Mouse (Mus musculus) testis, adult 2 months (tissue): ENCODE results near the gene Thada. TPM values are rescaled to one million over a fixed set of nuclear protein-coding genes. Genes with fewer than 3 reads are reported as not detected.

Source experiments
- H3K27ac ChIP-seq: fragments of 200-500 bp; 2 replicates; pipeline ENCODE4 v1.5.1; 2012; ENCODE audit warnings: low read depth, low read length; ENCODE audit not compliant: control insufficient read depth, insufficient read depth
- H3K27me3 ChIP-seq: fragments of 200-500 bp; 2 replicates; pipeline ENCODE4 v1.6.1; 2012; ENCODE audit warnings: mild to moderate bottlenecking, low read length, moderate library complexity; ENCODE audit not compliant: control insufficient read depth, insufficient read depth
- H3K36me3 ChIP-seq: fragments of 200-500 bp; 2 replicates; pipeline ENCODE4 v1.6.1; 2012; ENCODE audit warnings: mild to moderate bottlenecking, low read length; ENCODE audit not compliant: control insufficient read depth, insufficient read depth
- H3K4me1 ChIP-seq: fragments of 200-500 bp; 2 replicates; pipeline ENCODE4 v1.6.1; 2012; ENCODE audit warnings: low read length; ENCODE audit not compliant: control insufficient read depth, insufficient read depth
- H3K4me3 ChIP-seq: fragments of 200-500 bp; 2 replicates; pipeline ENCODE4 v1.5.1; 2012; ENCODE audit warnings: low read depth, mild to moderate bottlenecking, low read length, moderate library complexity, mixed read lengths; ENCODE audit not compliant: control insufficient read depth
- CTCF ChIP-seq: fragments of 200-500 bp; IDR thresholded peaks from 2 replicates; pipeline ENCODE4 v1.5.1; 2012; ENCODE audit warnings: low read depth, mild to moderate bottlenecking, inconsistent platforms, low read length, moderate library complexity; ENCODE audit not compliant: control insufficient read depth, insufficient read depth, insufficient replicate concordance
- POLR2A ChIP-seq: fragments of 200-500 bp; IDR thresholded peaks from 2 replicates; pipeline ENCODE4 v1.6.1; 2012; ENCODE audit warnings: low read depth, mild to moderate bottlenecking, inconsistent platforms, low read length, moderate library complexity; ENCODE audit not compliant: control insufficient read depth
- polyA plus RNA-seq: library from polyadenylated mRNA; depleted of rRNA; stranded (reverse); fragments of >200 nt; gene quantifications from 2 replicates; pipeline ENCODE4 v1.2.3, GENCODE M21; 2012

The Thada gene
- polyA plus RNA-seq, 1 experiment: 15.8 TPM

DNA sequence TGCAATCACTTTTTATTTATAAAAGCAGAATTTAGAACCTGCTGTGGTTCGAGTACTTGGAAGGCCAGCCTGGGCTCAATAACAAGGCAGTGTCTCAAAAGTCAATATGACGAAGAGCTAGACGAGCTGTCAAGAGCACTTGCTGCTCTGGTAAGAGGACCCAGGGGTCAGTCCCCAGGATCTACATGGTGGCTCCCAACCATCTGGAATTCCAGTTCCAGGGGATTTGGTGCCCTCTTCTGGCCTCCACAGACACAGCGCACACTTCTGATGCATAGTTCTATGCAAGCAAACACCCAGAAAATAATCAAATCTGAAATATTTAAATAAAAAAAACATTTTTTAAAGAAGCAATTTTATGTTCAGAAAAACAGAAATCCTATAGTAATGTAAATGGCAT is 45.0 kb downstream of the Thada start:
- Histone ChIP-seq H3K36me3 (peaks cover 2% of the 10 kb centered on the region), H3K27ac (no peak overlapping the region), H3K4me3 (no peak overlapping the region), H3K27me3 (no peaks in the 10 kb centered on the region), H3K4me1 (no peaks in the 10 kb centered on the region)
- TF ChIP-seq POLR2A (no peak), CTCF (no peak)

DNA sequence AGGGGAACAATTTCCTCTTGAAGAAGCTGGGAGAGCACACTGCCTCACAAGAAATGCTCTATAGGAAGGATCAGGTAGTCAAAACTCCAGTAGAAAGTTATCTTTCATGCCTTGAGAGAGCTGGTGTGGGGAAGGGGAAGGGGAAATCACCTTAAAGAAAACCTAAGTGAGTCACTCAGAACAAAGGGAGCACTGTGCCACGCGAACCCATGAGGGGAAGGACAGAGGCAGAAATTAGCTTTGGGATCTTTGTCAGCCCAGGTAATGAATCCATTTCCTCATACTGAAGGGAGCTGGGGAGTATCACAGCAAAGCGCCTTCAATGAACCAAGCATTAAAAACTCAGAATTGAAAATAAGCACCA is 45.7 kb downstream of the Thada start:
- no peaks in the 10 kb centered on the region for H3K4me1 ChIP-seq
- H3K4me3 ChIP-seq: no peak overlapping the region
- H3K27ac ChIP-seq: no peak overlapping the region
- peaks cover 2% of the 10 kb centered on the region for H3K36me3 ChIP-seq
- H3K27me3 ChIP-seq: no peaks in the 10 kb centered on the region
- no peak for TF ChIP-seq CTCF
- no peak for TF ChIP-seq POLR2A

DNA sequence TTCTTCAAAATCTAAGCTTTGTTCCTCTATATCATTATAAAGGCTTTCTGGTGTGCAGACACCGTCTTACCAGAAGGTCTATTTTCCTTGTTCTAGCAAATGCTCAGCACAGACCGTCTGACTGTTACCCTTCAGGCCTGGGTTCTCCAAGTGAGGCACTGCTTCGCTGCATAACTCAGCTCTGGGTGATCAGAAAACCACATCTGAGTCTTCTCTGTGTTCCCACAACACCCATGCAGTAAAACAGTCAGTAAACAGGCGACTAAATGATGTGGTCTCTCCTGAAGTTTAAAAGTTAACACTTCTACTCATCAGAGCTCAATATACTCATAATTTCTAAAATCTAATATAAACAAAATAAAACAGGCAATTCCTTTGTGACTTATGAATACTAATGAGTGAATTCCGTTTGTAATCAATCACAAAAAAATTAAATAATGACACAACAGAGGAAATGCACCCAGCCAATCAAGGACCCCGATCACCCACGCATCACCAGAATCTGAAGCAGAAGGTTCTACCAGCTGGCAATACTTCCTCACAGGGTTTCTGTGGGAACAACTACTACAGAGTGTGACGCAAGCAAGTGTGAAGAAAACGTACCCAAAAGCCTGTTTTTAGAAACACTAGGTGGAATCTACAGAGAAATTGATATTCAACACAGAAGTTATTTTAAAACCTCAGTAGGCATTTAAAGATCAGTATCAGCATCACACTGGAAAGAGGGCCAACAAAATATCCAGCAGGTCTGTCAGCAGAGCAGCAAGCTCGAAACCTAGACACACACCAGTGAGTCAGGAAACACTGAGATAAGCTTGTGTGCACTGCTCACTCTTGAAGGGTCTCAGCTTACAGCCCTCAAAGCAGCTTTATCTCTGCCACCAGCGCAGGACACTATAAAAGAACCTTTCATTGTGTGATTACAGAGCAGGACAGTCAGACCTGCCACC is 46.4 kb downstream of the Thada start:
- no peaks in the 10 kb centered on the region for H3K4me1 ChIP-seq
- H3K27me3 ChIP-seq: no peaks in the 10 kb centered on the region
- peaks cover 2% of the 10 kb centered on the region for H3K36me3 ChIP-seq
- peak overlapping the region; percentile 44 for H3K4me3 ChIP-seq
- no peak overlapping the region for H3K27ac ChIP-seq
- TF ChIP-seq CTCF: no peak
- TF ChIP-seq POLR2A: no peak

DNA sequence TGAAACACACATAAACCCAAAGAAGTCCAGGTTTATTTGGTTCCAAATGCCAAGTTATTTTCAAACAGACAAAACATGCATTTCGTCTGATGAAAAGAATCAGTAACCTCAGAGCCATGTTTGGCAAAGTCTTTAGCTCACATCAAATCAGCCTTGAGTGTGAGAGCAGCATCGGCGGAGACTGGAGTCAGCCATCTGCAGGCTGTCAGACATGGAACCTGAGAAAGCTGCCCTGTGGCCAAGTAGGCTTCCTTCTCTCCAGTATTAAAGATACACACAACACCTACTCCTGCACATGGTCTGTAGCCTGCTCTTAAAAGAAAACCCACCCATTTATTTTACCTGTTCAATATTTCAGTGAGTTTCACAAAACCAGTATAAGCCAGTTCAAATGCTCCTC is 50.1 kb downstream of the Thada start:
- Histone ChIP-seq H3K27ac (no peak overlapping the region), H3K4me1 (no peaks in the 10 kb centered on the region), H3K4me3 (no peak overlapping the region), H3K27me3 (no peaks in the 10 kb centered on the region), H3K36me3 (peaks cover 2% of the 10 kb centered on the region)
- TF ChIP-seq POLR2A: no peak
- TF ChIP-seq CTCF: no peak

DNA sequence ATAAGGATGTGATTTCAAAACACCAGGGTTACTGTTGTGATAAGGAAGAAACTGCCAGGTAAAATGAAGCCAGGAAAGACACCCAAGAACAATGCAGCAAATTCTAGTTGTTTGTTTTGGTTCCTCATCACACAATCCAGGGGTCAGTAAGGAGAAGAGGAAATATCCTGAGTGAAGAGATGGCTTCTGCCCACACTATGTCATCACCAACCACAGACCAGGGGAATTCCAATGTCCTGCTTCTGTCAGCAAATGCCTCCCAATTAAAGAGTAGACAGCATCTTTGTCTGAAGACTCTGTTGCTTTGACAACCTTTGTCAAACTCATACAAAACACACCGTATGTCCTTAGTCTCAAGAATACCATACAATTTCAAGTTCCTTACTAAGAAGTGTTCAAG is 57.3 kb downstream of the Thada start:
- no peaks in the 10 kb centered on the region for H3K27me3 ChIP-seq
- H3K27ac ChIP-seq: no peak overlapping the region
- no peaks in the 10 kb centered on the region for H3K4me1 ChIP-seq
- no peaks in the 10 kb centered on the region; the same call in 1 of the 2 replicates for H3K36me3 ChIP-seq
- TF ChIP-seq POLR2A (no peak), CTCF (no peak)
- no peak overlapping the region for H3K4me3 ChIP-seq

DNA sequence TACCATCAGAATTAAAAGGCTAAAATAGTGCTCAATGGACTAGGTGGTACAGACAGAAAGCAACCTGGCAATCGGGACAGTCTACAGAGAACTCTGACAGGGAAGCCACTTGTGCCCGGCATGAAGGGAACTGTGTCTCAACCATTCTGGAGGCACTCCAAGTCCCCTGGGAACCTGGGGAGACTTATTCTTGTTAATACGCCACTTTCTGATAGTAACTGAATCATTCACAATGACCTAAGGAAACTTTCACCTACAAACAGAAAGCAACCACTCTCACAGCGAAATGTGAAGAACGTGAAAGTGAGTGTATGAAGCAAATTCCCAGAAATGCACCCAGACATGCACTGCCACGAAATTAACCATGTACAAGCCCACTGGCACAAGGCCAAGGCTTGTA is 60.4 kb downstream of the Thada start:
- Histone ChIP-seq H3K4me1 (no peaks in the 10 kb centered on the region; the same call in 1 of the 2 replicates), H3K27ac (no peak overlapping the region), H3K4me3 (no peak overlapping the region), H3K36me3 (no peaks in the 10 kb centered on the region; the same call in 1 of the 2 replicates), H3K27me3 (no peaks in the 10 kb centered on the region)
- TF ChIP-seq CTCF (no peak), POLR2A (no peak)

DNA sequence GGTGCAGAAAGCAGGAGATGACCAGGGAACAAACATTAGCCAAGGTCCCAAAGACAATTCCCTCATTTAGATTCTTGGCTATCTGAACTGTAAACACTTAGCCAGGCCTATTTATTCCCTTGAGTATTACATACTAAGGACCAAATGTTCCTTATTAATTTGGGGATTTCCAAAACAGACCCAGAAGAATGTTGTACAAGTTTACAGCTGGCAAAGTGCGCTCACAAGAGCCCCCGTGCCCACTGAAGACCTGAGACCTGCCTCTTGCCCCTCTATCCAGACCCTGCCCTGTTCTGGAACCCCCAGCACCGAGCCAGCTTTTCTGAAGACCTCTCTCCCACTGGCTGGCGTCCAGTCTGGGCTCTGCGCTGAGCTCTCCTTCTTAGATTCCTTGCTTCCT is 64.2 kb downstream of the Thada start:
- Histone ChIP-seq H3K27me3 (no peaks in the 10 kb centered on the region), H3K36me3 (no peaks in the 10 kb centered on the region), H3K4me3 (no peak overlapping the region), H3K4me1 (no peaks in the 10 kb centered on the region; the same call in 1 of the 2 replicates), H3K27ac (no peak overlapping the region; the same call in 1 of the 2 replicates)
- TF ChIP-seq CTCF (no peak), POLR2A (no peak)
